Mouse (Mus musculus) hindbrain, embryonic 16.5 days (tissue): Measurements from ENCODE around the gene Ms4a12. TPM values are rescaled to one million over a fixed set of nuclear protein-coding genes. Genes with fewer than 3 reads are reported as not detected.

Experiments used
- ATAC-seq: fragments of 200-750 bp; cut with Nextera tagmentation; 2 replicates; pipeline ENCODE4 v1.8.0; 2017; ENCODE audit warnings: moderate TSS enrichment, moderate library complexity
- H3K27ac ChIP-seq: fragments of 300-500 bp; sonication (generic); 2 replicates; pipeline ENCODE4 v1.5.1; 2014; ENCODE audit warnings: low read depth, mild to moderate bottlenecking, control low read depth, low read length, moderate library complexity
- H3K27me3 ChIP-seq: fragments of 300-500 bp; sonication (generic); replicated peaks from 2 replicates; pipeline ENCODE4 v1.6.1; 2014; ENCODE audit warnings: low read length; ENCODE audit not compliant: control insufficient read depth, insufficient read depth
- H3K36me3 ChIP-seq: fragments of 300-500 bp; sonication (generic); 2 replicates; pipeline ENCODE4 v1.6.1; 2014; ENCODE audit warnings: mild to moderate bottlenecking, low read length, moderate library complexity, mixed read lengths; ENCODE audit not compliant: control insufficient read depth, insufficient read depth
- H3K4me1 ChIP-seq: fragments of 300-500 bp; sonication (generic); 2 replicates; pipeline ENCODE4 v1.6.1; 2014; ENCODE audit warnings: low read depth, low read length; ENCODE audit not compliant: control insufficient read depth, insufficient read depth
- H3K4me2 ChIP-seq: fragments of 300-500 bp; sonication (generic); 2 replicates; pipeline ENCODE4 v1.6.1; 2014; ENCODE audit warnings: mild to moderate bottlenecking, low read length, control low read depth, moderate library complexity
- H3K4me3 ChIP-seq: fragments of 300-500 bp; sonication (generic); 2 replicates; pipeline ENCODE4 v1.5.1; 2014; ENCODE audit warnings: mild to moderate bottlenecking, low read length, control low read depth, moderate library complexity
- H3K9ac ChIP-seq: fragments of 300-500 bp; sonication (generic); 2 replicates; pipeline ENCODE4 v1.6.1; 2014; ENCODE audit warnings: low read depth, mild to moderate bottlenecking, control low read depth, low read length, moderate library complexity
- H3K9me3 ChIP-seq: fragments of 300-500 bp; sonication (generic); 2 replicates; pipeline ENCODE4 v1.6.1; 2014; ENCODE audit warnings: mild to moderate bottlenecking, low read length, moderate library complexity; ENCODE audit not compliant: control insufficient read depth
- WGBS: fragments of 180-500 bp; shearing (Covaris S2); extraction: QIAGEN DNeasy Blood & Tissue Kit; methylation state at CpG from one replicate; pipeline ENCODE4 v1.1.7; 2014; 5-methylcytosine and 5-hydroxymethylcytosine counted together
- polyA plus RNA-seq: library from polyadenylated mRNA; unstranded; fragments of >200 nt; fragmentation: Nextera tagmentation; extraction: Ambion mirVana; gene quantifications from 2 replicates; pipeline ENCODE4 v1.2.1, GENCODE M21; 2015

The Ms4a12 gene
- polyA plus RNA-seq, 1 experiment from 2014 or later, result not detected

- Histone ChIP-seq H3K36me3 (no peaks in the 10 kb centered on the region), H3K27me3 (no peaks in the 10 kb centered on the region), H3K4me1 (no peaks in the 10 kb centered on the region), H3K9me3 (no peaks in the 10 kb centered on the region), H3K9ac (no peak overlapping the region), H3K27ac (no peak overlapping the region), H3K4me2 (no peak overlapping the region), H3K4me3 (no peak overlapping the region)
- no peak for ATAC-seq
These were observed 12.0 kb upstream of the Ms4a12 start for GRCm38 (mm10) chr19:11244230-11244629.

- H3K27ac ChIP-seq, result no peak overlapping the region
- WGBS, result 59% methylated on average over 5 of the region's 5 CpGs
- no peak overlapping the region for H3K4me2 ChIP-seq
- no peaks in the 10 kb centered on the region for H3K36me3 ChIP-seq
- H3K9me3 ChIP-seq, result no peaks in the 10 kb centered on the region
- no peaks in the 10 kb centered on the region for H3K27me3 ChIP-seq
- no peak overlapping the region for H3K9ac ChIP-seq
- no peaks in the 10 kb centered on the region for H3K4me1 ChIP-seq
- peak; percentile 93 for ATAC-seq
- H3K4me3 ChIP-seq, result no peak overlapping the region
These were observed 10.3 kb upstream of the Ms4a12 start for GRCm38 (mm10) chr19:11242560-11242959.

- H3K4me3 ChIP-seq, result no peak overlapping the region
- no peaks in the 10 kb centered on the region for H3K36me3 ChIP-seq
- H3K4me1 ChIP-seq, result no peaks in the 10 kb centered on the region
- no peak overlapping the region for H3K27ac ChIP-seq
- ATAC-seq, result no peak
- H3K9ac ChIP-seq, result no peak overlapping the region
- no peak overlapping the region for H3K4me2 ChIP-seq
- no peaks in the 10 kb centered on the region for H3K27me3 ChIP-seq
- no peaks in the 10 kb centered on the region for H3K9me3 ChIP-seq
These were observed 3.6 kb upstream of the Ms4a12 start for GRCm38 (mm10) chr19:11235820-11236219.

GRCm38 (mm10) chr19:11234921-11235735, 2.9 kb upstream of the Ms4a12 start:
- H3K27ac ChIP-seq, result no peak overlapping the region
- no peak for ATAC-seq
- no peaks in the 10 kb centered on the region for H3K9me3 ChIP-seq
- H3K4me1 ChIP-seq, result no peaks in the 10 kb centered on the region
- H3K27me3 ChIP-seq, result no peaks in the 10 kb centered on the region
- WGBS, result 81% methylated on average over 5 of the region's 5 CpGs
- H3K4me3 ChIP-seq, result no peak overlapping the region
- no peaks in the 10 kb centered on the region for H3K36me3 ChIP-seq
- H3K4me2 ChIP-seq, result no peak overlapping the region
- no peak overlapping the region for H3K9ac ChIP-seq

GRCm38 (mm10) chr19:11234244-11234643, 2.0 kb upstream of the Ms4a12 start:
- H3K4me3 ChIP-seq, result no peak overlapping the region
- H3K4me1 ChIP-seq, result no peaks in the 10 kb centered on the region
- no peak overlapping the region for H3K27ac ChIP-seq
- no peaks in the 10 kb centered on the region for H3K9me3 ChIP-seq
- 80% methylated on average over 5 of the region's 5 CpGs for WGBS
- H3K36me3 ChIP-seq, result no peaks in the 10 kb centered on the region
- no peak for ATAC-seq
- no peak overlapping the region for H3K9ac ChIP-seq
- no peaks in the 10 kb centered on the region for H3K27me3 ChIP-seq
- no peak overlapping the region for H3K4me2 ChIP-seq

GRCm38 (mm10) chr19:11196546-11196945, 35.7 kb downstream of the Ms4a12 start, which contains the start of gene Ms4a13:
Gene Ms4a13, minus strand, starts transcription at chr19:11196737.
- Histone ChIP-seq H3K36me3 (no peaks in the 10 kb centered on the region), H3K27ac (no peak within 1 kb of the TSS), H3K27me3 (no peaks in the 10 kb centered on the region), H3K9me3 (no peaks in the 10 kb centered on the region), H3K4me1 (no peaks in the 10 kb centered on the region), H3K4me3 (no peak within 1 kb of the TSS), H3K9ac (no peak within 1 kb of the TSS), H3K4me2 (no peak within 1 kb of the TSS)
- no peak for ATAC-seq
- WGBS, result 67% methylated on average over 12 of the region's 12 CpGs

- ATAC-seq, result no peak
- Histone ChIP-seq H3K4me1 (no peaks in the 10 kb centered on the region), H3K9ac (no peak overlapping the region), H3K27ac (no peak overlapping the region), H3K4me3 (no peak overlapping the region), H3K27me3 (no peaks in the 10 kb centered on the region), H3K36me3 (no peaks in the 10 kb centered on the region), H3K9me3 (no peaks in the 10 kb centered on the region), H3K4me2 (no peak overlapping the region)
- WGBS, result 70% methylated on average over 1 of the region's 1 CpGs
These were observed 39.7 kb downstream of the Ms4a12 start for GRCm38 (mm10) chr19:11192552-11192951.

- no peaks in the 10 kb centered on the region for H3K36me3 ChIP-seq
- 18% methylated on average over 5 of the region's 5 CpGs for WGBS
- no peak overlapping the region for H3K4me3 ChIP-seq
- H3K9me3 ChIP-seq, result no peaks in the 10 kb centered on the region
- no peaks in the 10 kb centered on the region for H3K4me1 ChIP-seq
- ATAC-seq, result no peak
- H3K27ac ChIP-seq, result no peak overlapping the region
- H3K27me3 ChIP-seq, result no peaks in the 10 kb centered on the region
- H3K4me2 ChIP-seq, result no peak overlapping the region
- no peak overlapping the region for H3K9ac ChIP-seq
These were observed 48.1 kb downstream of the Ms4a12 start for GRCm38 (mm10) chr19:11184121-11184520.

GRCm38 (mm10) chr19:11177464-11177863, 54.8 kb downstream of the Ms4a12 start:
- 55% methylated on average over 2 of the region's 2 CpGs for WGBS
- no peak overlapping the region for H3K9ac ChIP-seq
- no peaks in the 10 kb centered on the region for H3K27me3 ChIP-seq
- no peak overlapping the region for H3K27ac ChIP-seq
- H3K36me3 ChIP-seq, result no peaks in the 10 kb centered on the region
- no peaks in the 10 kb centered on the region for H3K9me3 ChIP-seq
- H3K4me3 ChIP-seq, result no peak overlapping the region
- H3K4me1 ChIP-seq, result no peaks in the 10 kb centered on the region
- peak; percentile 68; the same call in 1 of the 2 replicates for ATAC-seq
- no peak overlapping the region for H3K4me2 ChIP-seq
